Mouse (Mus musculus): ENCODE data around the gene Tnrc18.

Gene Tnrc18

GRCm38 (mm10) chr5:142694627-142695340 is 122.7 kb downstream of the Tnrc18 start:
- in situ Hi-C loops (cut with MboI; ENCODE audit: low sequenced_read_pairs), result no loop called here

- in situ Hi-C loops (cut with MboI; ENCODE audit: low sequenced_read_pairs), result no loop called here
Observed at GRCm38 (mm10) chr5:142693738-142694430, 123.6 kb downstream of the Tnrc18 start.

GRCm38 (mm10) chr5:142692971-142693737 is 124.3 kb downstream of the Tnrc18 start:
- in situ Hi-C loops (cut with MboI; ENCODE audit: low sequenced_read_pairs), result no loop called here

- in situ Hi-C loops (cut with MboI; ENCODE audit: low sequenced_read_pairs), result no loop called here
Observed at GRCm38 (mm10) chr5:142692248-142692647, 125.2 kb downstream of the Tnrc18 start, which contains the start of gene Slc29a4. Gene Slc29a4, plus strand, starts transcription at chr5:142692512.

- in situ Hi-C loops (cut with MboI; ENCODE audit: low sequenced_read_pairs), result no loop called here
Observed at GRCm38 (mm10) chr5:142690343-142690742, 127.1 kb downstream of the Tnrc18 start.

- in situ Hi-C loops (cut with MboI; ENCODE audit: low sequenced_read_pairs), result no loop called here
Observed at GRCm38 (mm10) chr5:142688866-142689265, 128.6 kb downstream of the Tnrc18 start.

GRCm38 (mm10) chr5:142682529-142682928 is 134.9 kb downstream of the Tnrc18 start:
- in situ Hi-C loops (cut with MboI; ENCODE audit: low sequenced_read_pairs), result no loop called here

GRCm38 (mm10) chr5:142681911-142682310 is 135.6 kb downstream of the Tnrc18 start:
- in situ Hi-C loops (cut with MboI; ENCODE audit: low sequenced_read_pairs), result no loop called here

GRCm38 (mm10) chr5:142679065-142679464 is 138.4 kb downstream of the Tnrc18 start:
- in situ Hi-C loops (cut with MboI; ENCODE audit: low sequenced_read_pairs), result no loop called here

GRCm38 (mm10) chr5:142678141-142678571 is 139.3 kb downstream of the Tnrc18 start:
- in situ Hi-C loops (cut with MboI; ENCODE audit: low sequenced_read_pairs), result no loop called here
